Mouse (Mus musculus): ENCODE data around the gene Mtch1.

GRCm38 (mm10) chr17:29343241-29343640, 4.5 kb downstream of the Mtch1 start:
- TF ChIP-seq POLR2A (IDR thresholded peaks at IDR 0.05; ENCODE audit: borderline replicate concordance, low read depth, low read length) = no peak
- TF ChIP-seq CTCF (IDR thresholded peaks at IDR 0.05; ENCODE audit: low read depth, low read length) = no peak
